Mouse (Mus musculus): ENCODE results near the gene Hist3h2ba. TPM values are rescaled to one million over a fixed set of nuclear protein-coding genes. Genes with fewer than 3 reads are reported as not detected.
A peak's percentile ranks its signal among the peaks of the same experiment; 100 is the strongest.

Gene Hist3h2ba
- polyA plus RNA-seq, 1 experiment, result not detected

DNA sequence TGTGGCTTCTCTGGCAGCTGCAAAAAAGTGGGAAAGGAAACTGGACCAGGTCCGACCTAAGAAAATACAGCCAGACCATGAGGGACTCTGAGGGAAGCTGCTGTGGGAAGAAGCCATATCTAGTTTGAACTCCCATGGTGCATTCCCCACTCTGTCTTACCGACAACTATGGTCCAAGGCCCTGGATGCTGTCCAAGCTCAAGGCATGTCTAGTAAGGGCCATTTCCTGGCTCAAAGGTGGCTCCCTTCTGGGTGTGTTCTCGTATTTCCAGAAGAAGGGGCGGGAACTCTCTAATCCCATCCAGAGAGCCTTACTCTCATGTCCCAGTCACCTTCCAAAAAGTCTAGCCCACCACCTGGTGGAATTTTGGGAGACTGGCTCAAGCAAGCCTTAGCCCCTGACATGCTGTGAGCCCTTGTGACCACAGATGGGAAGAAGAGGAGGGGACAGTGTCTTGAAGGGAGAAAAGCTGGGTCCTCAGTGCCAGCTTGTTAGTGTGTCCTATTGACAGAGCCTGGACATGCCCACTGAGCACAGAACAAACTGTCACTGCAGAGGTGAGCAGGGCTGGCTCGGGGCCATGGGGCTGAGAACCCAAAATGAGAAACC lies 31.8 kb downstream of the Hist3h2ba start:
- peaks cover 9% of the 10 kb centered on the region; the same call in 1 of the 2 replicates for H3K4me1 ChIP-seq (ENCODE audit: control insufficient read depth, insufficient read depth, low read length)
- peak overlapping the region; percentile 88 for H3K4me3 ChIP-seq (ENCODE audit: insufficient read depth, low read length)
- peak overlapping the region; percentile 95; the same call in 1 of the 2 replicates for H3K27ac ChIP-seq (ENCODE audit: insufficient read depth, low read length)
- TF ChIP-seq CTCF (IDR thresholded peaks at IDR 0.05; ENCODE audit: borderline replicate concordance, insufficient read depth, low read length), result no peak
- no peak for TF ChIP-seq POLR2A (IDR thresholded peaks at IDR 0.05; ENCODE audit: low read depth, low read length)

DNA sequence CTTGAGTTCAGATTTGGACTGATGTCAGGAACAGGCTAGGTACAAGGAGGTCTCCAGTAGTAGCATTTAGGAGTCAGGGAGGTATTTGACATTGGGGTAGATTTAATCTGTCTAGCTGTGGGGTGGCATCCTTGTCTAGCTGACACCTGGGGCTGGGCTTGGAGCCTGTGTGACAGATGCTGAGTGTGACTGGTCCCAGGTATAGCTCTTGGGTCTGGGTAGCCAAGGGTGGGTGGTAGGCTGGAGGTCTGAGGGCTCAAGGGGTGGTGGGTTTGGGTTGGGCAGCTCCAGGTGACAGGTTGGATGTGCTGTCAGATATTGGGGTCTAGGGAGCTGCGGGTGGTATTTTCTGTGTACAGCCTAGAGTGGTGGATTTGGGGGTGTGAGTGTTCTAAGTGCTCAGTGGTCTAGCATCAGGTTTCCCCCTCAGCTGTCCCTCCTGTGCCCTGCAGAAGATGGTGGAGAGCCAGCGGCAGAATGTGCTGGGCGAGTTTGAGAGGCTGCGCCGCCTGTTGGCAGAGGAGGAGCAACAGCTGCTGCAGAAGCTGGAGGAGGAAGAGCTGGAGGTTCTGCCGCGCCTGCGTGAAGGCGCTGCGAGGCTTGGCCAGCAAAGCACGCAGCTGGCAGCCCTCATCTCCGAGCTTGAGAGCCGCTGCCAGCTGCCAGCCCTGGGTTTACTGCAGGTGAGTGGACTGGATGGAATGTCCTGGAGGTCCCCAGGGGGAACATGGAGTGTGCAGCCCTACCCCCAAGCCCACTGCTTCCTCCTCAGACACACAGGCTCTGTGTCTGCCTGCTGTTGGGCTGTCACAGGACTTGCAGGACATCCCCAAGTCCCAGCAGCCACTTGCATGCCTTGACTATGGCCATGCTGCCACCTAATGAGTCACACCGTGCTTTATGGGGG lies 33.1 kb downstream of the Hist3h2ba start:
- Histone ChIP-seq H3K4me3 (ENCODE audit: insufficient read depth, low read length) (no peak overlapping the region), H3K27ac (ENCODE audit: insufficient read depth, low read length) (no peak overlapping the region), H3K4me1 (ENCODE audit: control insufficient read depth, insufficient read depth, low read length) (peaks cover 11% of the 10 kb centered on the region; the same call in 1 of the 2 replicates)
- TF ChIP-seq CTCF (IDR thresholded peaks at IDR 0.05; ENCODE audit: borderline replicate concordance, insufficient read depth, low read length), result peak; percentile 41; the same call in 1 of the 2 replicates
- TF ChIP-seq POLR2A (IDR thresholded peaks at IDR 0.05; ENCODE audit: low read depth, low read length), result no peak

DNA sequence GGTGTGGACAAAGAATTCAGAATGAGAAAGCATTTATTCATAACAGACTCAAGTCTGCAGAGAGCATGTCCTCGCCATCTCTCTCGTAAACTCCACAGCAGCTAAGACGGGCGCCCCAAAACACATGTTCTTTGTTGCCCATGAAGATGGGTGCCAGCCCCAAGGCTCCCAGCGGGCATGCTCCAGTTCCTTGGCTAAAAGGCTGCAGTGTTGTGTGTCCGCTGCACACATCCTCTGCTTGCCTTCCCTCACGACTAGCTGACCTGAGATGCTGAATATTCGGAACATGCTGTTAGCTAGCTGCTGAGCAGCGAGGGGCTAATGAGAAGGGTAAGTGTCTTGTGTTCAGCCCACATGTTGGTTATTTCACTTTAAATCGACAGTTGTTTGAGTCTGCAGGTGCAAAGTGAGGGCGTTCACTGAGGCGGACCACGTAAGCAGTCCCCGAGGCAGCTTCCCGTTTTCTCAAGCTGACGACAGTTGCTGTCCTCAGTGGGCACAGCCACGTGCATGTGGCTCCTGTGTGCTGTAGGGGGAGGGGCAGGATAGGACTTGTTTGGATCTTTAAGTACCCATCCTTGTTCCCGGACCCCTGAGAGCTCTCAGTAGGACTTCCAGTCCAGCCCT lies 33.9 kb downstream of the Hist3h2ba start:
- no peak overlapping the region for H3K27ac ChIP-seq (ENCODE audit: insufficient read depth, low read length)
- peaks cover 11% of the 10 kb centered on the region; the same call in 1 of the 2 replicates for H3K4me1 ChIP-seq (ENCODE audit: control insufficient read depth, insufficient read depth, low read length)
- H3K4me3 ChIP-seq (ENCODE audit: insufficient read depth, low read length), result no peak overlapping the region
- TF ChIP-seq CTCF (IDR thresholded peaks at IDR 0.05; ENCODE audit: borderline replicate concordance, insufficient read depth, low read length) (no peak), POLR2A (IDR thresholded peaks at IDR 0.05; ENCODE audit: low read depth, low read length) (no peak)

DNA sequence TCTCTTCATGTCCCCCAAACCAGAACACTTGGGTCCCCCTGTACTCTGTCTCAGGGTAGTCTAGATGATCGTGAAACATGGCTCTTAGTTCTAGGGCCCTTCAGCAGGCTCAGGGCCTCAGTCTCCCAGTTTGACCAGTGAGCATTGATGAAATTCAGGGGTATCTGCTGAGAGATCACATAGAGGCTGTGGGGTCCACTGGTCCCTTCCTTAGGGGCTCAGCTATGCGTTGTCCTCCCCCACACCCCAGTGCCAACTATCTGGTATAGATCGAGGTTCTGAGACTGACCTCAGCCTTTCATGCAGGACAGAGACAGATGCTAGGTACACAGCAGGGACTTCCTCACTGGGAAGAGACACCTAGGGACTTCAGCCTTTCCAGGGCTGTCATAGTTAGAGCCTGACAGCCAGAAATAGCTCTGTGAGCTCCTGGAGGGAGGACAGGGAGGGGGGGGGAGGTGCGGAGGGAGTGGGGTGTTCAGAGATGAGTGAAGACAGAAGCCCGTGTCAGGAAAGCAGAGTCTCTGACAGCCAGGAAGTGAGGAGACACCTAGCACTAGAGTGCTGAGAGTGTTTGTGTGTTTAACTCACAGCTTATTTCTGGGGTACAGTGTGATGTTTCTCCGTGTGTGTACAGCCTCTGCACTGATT lies 35.1 kb downstream of the Hist3h2ba start:
- Histone ChIP-seq H3K4me1 (ENCODE audit: control insufficient read depth, insufficient read depth, low read length) (peaks cover 11% of the 10 kb centered on the region; the same call in 1 of the 2 replicates), H3K4me3 (ENCODE audit: insufficient read depth, low read length) (no peak overlapping the region), H3K27ac (ENCODE audit: insufficient read depth, low read length) (no peak overlapping the region)
- TF ChIP-seq CTCF (IDR thresholded peaks at IDR 0.05; ENCODE audit: borderline replicate concordance, insufficient read depth, low read length) (no peak), POLR2A (IDR thresholded peaks at IDR 0.05; ENCODE audit: low read depth, low read length) (no peak)

DNA sequence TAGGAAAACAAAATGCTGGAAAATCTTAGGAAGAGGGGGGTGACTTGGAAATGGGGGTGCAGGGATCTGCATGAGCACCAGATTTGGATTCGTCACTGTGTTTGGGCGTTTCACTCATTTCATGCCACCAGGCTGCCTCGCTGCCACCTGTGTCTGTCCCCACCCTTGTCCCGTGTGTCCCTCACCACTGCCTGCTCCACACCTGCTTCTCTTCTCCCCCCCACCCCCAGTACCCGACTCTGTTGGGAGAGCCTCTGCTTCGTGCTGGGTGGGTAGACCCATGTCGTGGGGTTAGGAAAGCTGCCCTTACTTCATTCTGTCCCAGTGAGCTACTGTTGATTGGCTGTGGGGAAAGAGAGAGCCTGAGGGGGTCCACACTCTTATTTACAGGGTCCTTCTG lies 35.9 kb downstream of the Hist3h2ba start:
- TF ChIP-seq POLR2A (IDR thresholded peaks at IDR 0.05; ENCODE audit: low read depth, low read length) (no peak), CTCF (IDR thresholded peaks at IDR 0.05; ENCODE audit: borderline replicate concordance, insufficient read depth, low read length) (no peak)
- Histone ChIP-seq H3K27ac (ENCODE audit: insufficient read depth, low read length) (no peak overlapping the region), H3K4me1 (ENCODE audit: control insufficient read depth, insufficient read depth, low read length) (peaks cover 11% of the 10 kb centered on the region; the same call in 1 of the 2 replicates), H3K4me3 (ENCODE audit: insufficient read depth, low read length) (no peak overlapping the region)

DNA sequence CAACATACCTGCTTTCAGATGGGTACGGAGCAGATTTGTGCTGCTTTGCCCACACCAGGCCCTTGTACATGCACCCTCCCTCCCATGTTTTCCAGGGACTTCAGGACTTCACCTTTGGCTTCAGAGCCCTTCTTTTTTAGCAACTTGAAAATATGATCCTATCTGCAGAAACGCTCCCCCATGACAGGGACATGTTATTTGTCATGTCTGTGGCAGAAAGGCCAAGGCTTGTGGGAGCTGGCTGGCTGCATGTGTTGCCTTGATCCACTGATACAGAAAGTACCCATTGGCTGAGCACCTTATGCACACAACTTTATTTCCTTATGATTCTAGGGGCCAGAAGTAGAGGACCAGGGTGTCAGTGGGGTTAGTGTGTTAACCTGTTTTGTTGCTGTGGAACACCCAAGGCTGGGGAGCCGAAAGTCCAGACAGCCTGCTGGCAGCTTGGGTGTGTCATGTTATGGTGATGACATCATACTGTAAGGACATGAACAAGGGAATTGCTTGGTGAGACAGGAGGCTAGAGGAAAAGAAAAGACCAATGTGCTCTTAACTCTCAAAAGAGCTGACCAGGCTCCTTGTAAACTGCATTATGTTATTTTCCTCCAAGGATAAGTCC lies 36.7 kb downstream of the Hist3h2ba start:
- Histone ChIP-seq H3K27ac (ENCODE audit: insufficient read depth, low read length) (no peak overlapping the region), H3K4me1 (ENCODE audit: control insufficient read depth, insufficient read depth, low read length) (peaks cover 11% of the 10 kb centered on the region; the same call in 1 of the 2 replicates), H3K4me3 (ENCODE audit: insufficient read depth, low read length) (no peak overlapping the region)
- TF ChIP-seq CTCF (IDR thresholded peaks at IDR 0.05; ENCODE audit: borderline replicate concordance, insufficient read depth, low read length) (no peak), POLR2A (IDR thresholded peaks at IDR 0.05; ENCODE audit: low read depth, low read length) (no peak)

DNA sequence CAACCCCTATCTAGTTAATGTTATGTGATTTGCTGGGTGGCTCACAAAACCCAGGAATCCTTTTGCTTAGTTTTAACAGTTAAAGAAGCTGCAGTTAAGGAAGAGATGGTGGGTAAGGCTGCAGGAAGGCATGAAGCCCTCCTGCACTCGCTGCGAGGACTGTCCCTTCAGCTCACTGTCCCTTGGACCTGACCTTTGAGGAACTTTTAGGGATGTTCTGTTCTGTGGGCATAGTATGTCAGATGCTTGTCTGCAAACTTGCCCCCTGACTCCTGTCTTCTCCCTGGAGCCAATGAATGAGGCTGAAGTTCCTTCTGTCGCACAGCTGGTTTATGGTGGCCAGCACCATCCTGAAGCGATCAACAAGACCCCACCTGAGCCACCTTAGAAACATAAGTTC lies 40.4 kb downstream of the Hist3h2ba start:
- no peak for TF ChIP-seq POLR2A (IDR thresholded peaks at IDR 0.05; ENCODE audit: low read depth, low read length)
- TF ChIP-seq CTCF (IDR thresholded peaks at IDR 0.05; ENCODE audit: borderline replicate concordance, insufficient read depth, low read length), result no peak
- Histone ChIP-seq H3K27ac (ENCODE audit: insufficient read depth, low read length) (no peak overlapping the region), H3K4me3 (ENCODE audit: insufficient read depth, low read length) (no peak overlapping the region), H3K4me1 (ENCODE audit: control insufficient read depth, insufficient read depth, low read length) (peaks cover 4% of the 10 kb centered on the region; the same call in 1 of the 2 replicates)

DNA sequence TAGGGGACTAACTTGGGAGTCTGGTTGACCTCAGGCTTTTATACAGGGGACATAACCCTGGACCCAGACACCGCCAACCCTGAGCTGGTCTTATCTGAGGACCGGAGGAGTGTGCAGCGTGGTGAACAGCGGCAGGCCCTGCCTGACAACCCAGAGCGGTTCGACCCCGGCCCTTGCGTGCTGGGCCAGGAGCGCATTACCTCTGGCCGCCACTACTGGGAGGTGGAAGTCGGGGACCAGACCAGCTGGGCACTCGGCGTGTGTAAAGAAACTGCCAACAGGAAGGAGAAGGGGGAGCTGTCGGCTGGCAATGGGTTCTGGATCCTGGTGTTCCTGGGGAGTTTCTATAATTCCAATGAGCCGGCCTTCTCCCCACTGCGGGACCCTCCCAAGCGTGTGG lies 41.4 kb downstream of the Hist3h2ba start:
- no peak for TF ChIP-seq CTCF (IDR thresholded peaks at IDR 0.05; ENCODE audit: borderline replicate concordance, insufficient read depth, low read length)
- TF ChIP-seq POLR2A (IDR thresholded peaks at IDR 0.05; ENCODE audit: low read depth, low read length), result no peak
- no peak overlapping the region for H3K27ac ChIP-seq (ENCODE audit: insufficient read depth, low read length)
- H3K4me1 ChIP-seq (ENCODE audit: control insufficient read depth, insufficient read depth, low read length), result peaks cover 4% of the 10 kb centered on the region; the same call in 1 of the 2 replicates
- H3K4me3 ChIP-seq (ENCODE audit: insufficient read depth, low read length), result no peak overlapping the region

DNA sequence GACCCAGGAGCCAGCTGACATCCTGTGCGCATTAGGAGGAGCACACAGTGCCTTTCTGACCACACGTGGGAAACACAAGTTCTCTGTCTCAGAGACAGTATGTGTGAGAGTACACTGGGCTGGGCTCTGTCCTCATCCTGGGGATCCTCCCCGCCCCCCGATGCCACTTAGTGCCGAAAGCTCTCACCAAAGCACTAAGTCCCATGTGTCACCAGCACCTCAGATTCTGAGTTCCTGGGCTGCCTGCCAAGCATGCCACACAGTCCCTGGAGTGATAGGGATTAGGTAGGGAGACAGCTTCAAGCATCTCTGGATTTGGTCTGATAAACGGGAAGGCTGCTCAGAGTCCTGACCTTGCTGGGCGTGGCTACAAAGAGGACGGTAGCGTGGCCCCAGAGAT lies 42.1 kb downstream of the Hist3h2ba start:
- no peak overlapping the region for H3K27ac ChIP-seq (ENCODE audit: insufficient read depth, low read length)
- H3K4me1 ChIP-seq (ENCODE audit: control insufficient read depth, insufficient read depth, low read length), result no peaks in the 10 kb centered on the region
- TF ChIP-seq CTCF (IDR thresholded peaks at IDR 0.05; ENCODE audit: borderline replicate concordance, insufficient read depth, low read length) (no peak), POLR2A (IDR thresholded peaks at IDR 0.05; ENCODE audit: low read depth, low read length) (no peak)
- no peak overlapping the region for H3K4me3 ChIP-seq (ENCODE audit: insufficient read depth, low read length)
